Mouse (Mus musculus) cerebellum, postnatal 36 days (tissue): ENCODE results near the gene Cox8c.

ENCODE experiments used
- DNase-seq, 2 experiments: peaks; one replicate each; pipeline ENCODE4 v3.0.0; 2021 to 2022; ENCODE audit warnings: mixed read lengths in 2 of 2

The Cox8c gene

DNA sequence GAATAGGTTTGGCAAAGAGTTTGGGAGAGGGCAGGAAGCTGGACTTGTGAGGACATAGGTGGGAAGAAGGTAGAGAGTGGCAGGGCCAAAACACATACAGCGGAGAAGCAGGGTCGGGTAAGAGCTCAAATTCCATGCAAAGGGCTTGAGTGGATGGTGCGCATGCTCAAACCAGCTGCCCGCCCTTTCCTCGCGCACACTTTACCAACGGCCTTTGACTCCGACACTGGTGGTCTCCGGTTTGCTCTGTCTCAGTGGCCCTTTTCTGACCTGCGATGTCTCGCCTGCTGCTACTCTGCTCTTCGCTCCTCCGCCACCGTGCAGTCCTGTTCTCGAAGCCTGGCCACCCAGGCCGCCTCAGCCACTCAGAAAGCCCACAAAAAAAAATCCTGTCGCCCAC, at the start of gene Cox8c:
Gene Cox8c, plus strand, starts transcription at position 226 of the 400 bp plus-strand sequence.
- DNase-seq = no peak

DNA sequence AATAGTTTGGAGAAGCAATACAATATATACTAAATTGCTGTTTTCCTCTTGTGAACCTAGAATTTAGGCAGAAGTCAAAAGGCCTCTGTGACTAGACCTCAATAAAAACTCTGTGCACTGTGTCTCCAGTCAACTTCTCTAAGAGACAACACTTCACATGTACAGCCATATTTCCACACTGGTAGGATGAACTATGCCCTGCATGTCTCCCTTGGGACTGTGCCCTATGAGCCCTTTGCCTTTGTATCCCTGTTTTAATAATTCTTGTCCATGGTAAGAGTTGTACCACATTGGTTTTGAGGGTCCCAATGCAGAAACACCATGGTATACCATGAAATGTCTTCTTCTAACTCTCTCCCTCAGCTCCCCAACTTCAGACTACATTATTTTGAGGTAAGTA, 38.3 kb upstream of the Cox8c start:
- DNase-seq = no peak

DNA sequence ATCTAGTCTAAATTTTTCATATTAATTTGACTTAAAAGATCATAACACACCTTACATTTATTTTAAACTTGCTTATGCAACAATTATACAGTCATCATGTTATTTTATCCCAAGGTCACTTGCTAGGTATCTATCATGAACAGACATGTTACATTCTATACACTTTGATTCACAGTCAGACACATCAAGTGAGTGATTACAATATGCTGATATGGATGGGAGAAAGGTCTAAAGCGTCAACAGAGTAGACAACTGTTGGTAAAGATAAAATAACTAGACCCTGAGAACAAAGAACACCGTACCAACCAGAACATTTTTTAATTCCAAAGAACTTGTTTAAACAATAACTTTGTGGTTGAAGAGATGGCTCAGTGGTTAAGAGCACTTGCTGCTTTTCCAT, 29.3 kb upstream of the Cox8c start:
- DNase-seq = no peak

DNA sequence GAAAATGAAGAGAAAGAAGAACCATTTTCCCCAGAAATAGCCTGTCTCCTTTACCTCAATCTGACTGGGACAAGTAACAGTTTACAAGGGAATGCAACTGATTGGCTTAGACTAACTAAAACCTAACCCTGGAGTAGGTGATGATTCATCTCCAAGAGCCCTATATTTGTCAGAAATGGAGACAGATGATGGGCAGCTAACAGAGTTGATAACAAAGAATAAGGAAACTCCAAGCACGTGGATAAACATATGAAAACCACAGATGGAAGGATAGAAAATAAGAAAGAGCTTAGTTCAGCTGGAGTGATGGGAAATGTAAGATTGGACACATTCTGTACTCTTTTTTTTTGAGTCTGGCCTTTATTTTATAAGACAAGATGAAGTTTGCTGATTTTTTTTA, 28.6 kb upstream of the Cox8c start:
- no peak for DNase-seq

DNA sequence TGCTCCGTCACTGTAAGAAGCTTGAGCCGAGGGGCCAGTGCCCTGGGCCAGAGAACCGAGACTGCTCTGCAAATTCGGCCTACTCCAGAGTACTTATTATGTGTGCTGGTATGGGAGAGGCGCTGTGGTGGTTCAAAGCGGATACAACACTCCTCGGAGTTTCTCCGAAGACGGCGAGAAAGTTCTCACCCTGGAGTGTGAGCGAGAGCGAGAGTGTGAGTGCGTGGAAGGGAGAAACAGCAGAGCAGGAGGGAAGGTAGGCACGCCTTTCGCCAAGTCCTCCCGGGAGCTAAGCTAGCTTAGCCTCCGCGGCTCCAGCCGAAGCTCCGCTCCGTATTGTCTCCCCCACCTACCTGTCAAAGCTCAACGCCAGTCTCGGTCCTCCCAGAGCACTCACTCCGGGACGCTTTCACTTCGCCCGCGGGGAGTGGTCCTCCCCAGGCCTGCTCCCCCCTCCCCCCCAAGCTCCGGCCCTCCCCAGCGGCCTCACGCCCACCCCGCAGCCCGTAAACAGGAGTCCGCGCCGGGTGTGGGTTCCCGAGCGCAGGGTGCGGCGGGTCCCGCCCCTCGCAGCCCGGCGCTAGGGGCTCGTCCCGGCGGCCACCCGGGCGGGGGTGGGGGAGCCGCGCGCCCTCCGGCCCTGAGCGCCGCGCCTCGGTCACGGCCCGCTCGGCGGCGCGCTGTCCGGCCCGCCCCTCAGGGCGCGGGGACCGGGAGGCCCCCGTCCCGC, 21.6 kb upstream of the Cox8c start:
- DNase-seq = peak; percentile 25 to 30

DNA sequence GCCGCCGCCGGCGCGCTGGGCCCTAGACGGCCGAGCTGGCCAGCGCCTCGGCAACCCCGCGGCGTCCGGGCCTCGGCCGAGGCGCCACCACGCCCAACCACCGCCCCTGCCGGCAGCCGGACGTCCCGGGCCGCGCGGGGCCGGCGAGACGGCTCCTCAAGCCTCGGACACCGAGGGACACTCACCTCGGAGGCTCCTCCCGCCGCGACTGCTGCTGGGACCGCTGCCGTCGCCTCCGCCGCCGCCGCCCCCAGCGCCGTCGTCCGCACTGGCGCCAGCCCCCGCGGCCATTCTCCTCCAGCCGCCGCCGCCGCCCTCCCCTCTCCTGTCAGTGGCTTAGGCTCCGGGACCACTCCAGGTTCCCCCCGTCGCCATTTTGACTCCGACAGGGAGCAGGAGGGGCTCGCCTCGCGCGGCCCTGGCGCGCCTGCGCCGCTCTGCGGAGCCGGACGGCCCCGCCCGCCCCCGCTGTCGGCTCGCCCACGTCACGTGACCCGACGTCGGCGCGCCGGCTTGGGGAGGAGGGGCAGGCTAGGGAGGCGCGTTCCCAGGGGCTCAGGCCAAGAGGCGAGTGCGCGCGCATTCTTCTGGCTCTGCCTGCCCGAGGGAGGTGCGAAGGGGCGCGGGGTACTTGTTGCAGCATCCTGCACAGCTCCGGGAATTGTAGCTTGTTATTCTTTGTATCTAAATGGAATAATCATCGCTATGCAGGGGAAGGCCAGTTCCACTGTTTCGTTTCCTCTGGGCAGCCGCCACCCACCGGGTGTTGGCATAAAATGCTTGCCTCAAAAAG, 20.9 kb upstream of the Cox8c start, which contains the start of gene Btbd7:
Gene Btbd7, minus strand, starts transcription at position 441 of the 793 bp plus-strand sequence.
- DNase-seq = peak; percentile 95 to 96

DNA sequence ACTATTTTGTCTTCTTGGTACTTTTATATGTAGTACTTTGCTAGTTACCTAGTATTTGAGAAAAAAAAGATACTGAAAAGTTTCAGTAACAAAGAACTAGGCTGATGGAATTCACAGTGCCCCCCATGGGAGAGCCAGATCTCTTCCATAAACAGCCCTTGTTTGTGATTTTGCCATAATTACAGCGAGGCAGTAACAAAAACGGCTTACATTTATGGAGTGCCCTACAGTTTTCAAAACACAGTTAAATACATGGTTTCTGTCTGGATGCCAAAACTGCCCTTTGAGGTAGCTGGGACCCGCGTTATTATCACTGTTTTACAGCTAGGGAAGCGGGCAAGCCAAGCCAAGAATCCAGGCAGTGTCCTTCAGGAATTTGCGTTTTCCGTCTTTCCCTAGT, 20.2 kb upstream of the Cox8c start:
- no peak for DNase-seq

DNA sequence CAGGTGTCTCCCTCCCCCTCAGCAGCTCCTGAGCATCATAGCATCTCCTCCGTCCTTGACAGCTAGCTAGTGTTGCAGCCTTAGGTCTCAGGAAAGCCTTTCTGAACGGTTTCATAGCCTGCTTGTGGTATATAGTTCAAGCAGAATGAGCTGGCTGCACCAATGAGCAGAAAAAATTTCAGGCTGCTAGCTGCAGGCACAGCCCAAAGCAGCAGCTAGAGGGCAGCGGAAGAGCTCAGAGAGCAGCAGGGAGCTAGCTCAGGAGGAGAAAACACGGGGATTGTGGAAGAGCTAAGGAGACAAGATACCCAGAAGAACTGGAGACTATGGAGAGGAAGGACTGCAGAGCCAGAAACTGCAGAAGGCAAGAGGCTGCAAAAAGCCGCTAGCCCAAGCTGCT, 13.4 kb upstream of the Cox8c start:
- peak; percentile 24 to 36 for DNase-seq

DNA sequence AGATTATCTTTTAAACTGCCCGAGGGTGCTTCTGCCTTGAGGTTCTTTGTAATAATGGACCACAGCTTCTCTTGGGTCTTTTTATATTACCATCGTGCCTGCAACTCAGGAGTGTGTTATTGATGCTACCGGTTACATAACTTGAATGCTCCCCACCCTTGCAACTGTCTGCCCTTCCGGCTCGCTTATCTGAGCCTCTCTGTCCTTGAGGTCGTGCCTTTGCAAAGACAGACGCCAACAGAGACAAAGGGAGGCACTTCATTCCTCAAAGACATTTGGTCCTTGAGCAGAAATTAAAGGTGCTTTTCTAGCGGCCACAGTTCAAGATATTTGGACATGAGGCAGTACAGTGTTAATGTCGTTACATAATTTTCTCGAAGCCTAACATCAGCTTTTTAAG, 11.8 kb upstream of the Cox8c start:
- no peak for DNase-seq

DNA sequence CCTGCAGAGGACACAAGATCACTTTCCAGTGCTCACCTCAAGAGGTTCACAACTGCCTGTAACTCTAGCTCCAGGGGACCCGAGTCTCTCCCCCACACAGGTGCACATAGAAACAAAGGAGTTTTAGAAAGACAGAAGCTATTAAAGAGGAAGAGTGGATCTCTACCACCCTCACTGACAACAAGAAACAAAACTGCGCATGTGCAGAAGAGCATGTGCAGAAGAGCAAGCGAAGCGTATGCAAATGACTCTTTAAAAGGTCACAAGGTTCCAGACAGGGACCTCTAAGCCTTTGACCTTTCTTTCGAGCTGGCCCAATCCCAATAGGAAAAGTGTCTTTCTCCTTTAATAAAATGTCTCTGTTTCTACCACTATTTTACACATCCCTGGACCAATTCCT, 10.5 kb upstream of the Cox8c start:
- no peak for DNase-seq

DNA sequence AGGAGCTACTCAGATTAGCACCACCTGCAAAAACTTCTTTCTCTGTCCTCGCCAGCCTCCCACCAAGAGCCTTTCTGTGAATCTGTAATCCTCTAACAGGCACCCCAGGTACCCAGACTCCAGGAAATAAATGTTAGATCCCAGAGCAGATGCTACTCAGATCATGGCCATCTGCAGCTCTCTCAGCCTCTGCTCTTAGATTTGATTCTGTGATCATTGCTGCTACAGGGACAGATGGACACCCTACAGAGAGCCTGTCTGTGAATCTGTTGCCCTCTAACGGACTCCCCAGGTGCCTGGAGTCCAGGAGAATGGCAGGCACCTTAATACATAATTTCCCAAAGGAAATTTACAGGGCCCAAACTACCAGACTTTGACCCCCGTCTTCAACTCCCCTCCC, 9.1 kb downstream of the Cox8c start:
- peak; percentile 81 to 87 for DNase-seq

DNA sequence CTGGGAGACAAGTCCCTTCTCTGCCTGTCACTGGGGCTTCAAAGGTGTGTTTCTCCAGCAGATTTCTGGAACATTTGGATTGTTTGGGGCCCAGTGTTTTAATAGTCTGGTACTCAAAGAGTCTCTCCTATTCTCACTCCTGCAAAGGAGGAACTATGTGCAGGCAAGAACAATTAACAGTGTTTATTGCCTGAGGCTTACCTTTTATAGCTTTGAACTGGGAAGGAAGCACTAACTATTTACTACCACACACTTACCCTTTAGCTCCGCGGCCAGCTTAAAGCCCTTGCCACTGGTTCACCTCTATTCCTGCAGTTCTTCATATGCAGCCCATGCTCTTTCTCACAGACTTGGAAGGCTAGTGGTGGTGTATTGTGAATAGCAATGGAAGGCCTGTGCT, 17.0 kb downstream of the Cox8c start:
- DNase-seq = no peak

DNA sequence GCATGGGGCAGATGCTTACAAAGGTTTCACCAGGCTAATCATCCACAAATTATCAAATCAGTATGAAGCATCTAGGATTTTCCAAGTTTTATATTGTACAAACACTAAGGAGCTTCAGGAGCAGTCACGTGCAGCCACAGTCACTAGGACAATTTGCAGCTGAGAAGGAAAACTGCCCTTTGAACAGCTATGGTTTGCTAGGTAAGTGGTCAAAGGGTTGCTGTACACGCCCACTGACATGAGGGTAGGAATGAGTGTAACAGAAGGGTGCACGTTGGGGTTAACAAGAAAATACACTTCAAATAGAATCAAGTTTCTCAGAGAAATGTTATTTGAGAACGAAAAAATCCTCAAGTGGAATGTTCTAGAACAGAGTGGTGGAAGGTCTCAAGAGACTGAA, 30.6 kb downstream of the Cox8c start:
- DNase-seq = no peak

DNA sequence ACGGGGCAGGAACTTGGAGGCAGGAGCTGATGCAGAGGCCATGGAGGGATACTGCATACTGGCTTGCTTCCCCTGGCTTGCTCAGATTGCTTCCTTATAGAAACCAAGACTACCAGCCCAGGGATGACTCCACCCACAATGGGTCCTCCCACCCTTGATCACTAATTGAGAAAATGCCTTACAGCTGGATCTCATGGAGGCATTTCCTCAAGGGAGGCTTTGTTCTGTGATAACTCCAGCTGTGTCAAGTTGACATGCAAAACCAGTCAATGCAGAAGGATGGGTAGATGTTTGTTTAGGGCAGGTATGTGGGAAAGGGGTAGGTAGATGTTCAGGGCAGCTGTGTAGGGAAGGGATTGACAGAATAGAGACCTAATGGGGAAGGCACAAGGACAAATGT, 31.2 kb downstream of the Cox8c start:
- no peak for DNase-seq

DNA sequence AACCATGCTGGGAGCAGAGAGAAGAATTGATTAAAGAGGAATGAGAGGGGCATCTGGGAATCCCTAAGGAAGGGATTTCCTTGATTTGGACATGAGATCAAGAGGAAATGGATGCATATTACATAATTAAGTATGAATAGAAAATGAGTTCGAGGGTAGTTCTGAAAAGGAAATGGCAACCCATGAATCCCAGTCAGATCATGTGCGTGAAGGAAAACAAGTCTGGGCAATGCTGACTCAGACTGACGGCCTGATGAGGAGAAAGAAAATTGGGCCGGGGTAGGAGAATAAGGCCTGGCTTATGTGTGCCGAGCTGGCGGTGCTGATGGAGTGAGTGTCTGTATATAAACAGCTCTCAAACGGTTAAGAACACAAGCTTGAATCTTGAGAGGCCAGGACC, 31.7 kb downstream of the Cox8c start:
- no peak for DNase-seq

DNA sequence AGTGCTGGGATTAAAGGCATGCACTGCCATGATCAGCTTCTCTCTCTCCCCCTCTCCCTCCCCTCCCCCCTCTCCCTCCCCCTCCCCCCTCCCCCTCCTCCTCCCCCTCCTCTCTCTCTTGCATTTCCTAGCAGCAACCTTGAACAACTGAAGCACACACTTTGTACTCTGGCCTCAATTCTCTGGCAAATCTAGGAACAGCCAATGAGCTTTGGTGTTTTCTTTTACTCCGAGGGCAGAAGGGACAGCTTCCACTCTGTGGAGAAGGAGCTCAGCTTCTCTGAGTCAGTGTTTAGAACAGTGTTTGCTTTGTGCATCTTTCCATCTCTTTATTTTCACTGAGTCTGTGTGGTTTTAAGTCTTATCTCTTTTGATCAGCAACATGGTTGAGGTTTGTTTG, 36.8 kb downstream of the Cox8c start:
- no peak for DNase-seq

DNA sequence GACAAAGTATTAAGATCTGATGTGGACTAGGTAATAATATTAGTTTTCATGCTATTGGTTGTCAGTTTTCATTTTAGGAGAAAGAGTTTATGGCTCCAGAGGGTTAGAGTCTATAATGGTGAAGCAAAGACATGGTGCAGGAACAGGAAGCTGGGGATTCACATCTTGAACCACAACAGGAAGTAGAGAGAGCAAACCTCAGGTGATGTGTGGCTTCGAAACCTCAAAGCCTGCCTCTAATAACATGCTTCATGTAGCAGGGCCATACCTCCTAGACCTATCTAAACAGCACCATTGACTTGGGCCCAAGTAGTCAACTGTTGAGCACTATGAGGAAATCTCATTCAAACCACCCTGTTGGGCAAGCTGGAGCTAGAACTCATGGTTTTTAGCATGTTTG, 46.5 kb downstream of the Cox8c start:
- DNase-seq = no peak

DNA sequence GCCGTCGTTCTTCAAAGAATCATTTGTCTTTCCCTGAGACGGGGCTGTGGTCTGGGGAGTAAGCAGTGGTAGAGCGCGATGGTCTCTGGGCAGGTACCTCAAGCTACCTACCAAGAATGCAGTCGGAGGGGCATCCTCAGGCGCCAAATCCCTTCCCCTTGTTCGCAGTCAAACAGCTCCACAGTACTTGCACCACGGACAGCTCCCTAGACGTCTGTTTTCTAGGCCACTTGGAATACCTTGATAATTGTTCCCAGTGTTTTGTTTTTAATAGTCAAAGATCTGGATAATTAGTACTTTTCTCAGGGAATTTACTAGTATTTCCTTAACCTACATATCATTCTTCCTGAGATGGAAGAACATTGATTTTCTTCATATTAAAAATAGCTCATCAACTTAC, 48.7 kb downstream of the Cox8c start:
- no peak for DNase-seq

DNA sequence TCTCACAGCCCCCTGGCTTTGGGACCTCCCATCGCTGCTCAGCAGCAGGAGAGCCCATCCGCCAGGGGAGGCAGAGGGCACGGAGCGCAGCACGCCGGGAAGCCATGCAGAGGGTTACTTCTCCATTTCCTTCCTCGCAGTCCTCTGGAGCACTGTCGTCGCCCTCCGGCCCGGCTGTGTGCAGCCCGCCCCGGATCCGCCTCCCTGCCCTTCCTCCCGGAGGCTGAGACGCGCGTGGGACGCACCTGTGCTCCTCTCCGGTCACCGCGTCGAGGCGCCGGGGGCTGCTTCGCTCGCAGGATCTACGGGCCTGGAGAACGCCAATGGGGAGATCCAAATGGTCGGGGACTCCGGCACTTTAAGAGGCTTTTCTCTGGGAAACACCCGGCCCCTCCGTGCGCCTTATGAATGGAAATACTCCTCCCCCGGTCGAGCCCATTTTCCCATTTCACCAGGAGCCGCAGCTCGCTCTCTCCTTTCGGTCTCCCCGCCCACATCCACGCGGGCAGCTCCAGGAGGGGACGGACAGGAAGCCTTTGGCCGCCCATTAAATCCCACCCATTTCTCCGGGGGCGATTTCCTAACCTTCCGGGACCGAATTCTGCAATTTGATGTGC, 49.8 kb downstream of the Cox8c start, which contains the start of gene Unc79:
Gene Unc79, plus strand, starts transcription at position 82 of the 617 bp plus-strand sequence.
- peak; percentile 80 to 82 for DNase-seq

DNA sequence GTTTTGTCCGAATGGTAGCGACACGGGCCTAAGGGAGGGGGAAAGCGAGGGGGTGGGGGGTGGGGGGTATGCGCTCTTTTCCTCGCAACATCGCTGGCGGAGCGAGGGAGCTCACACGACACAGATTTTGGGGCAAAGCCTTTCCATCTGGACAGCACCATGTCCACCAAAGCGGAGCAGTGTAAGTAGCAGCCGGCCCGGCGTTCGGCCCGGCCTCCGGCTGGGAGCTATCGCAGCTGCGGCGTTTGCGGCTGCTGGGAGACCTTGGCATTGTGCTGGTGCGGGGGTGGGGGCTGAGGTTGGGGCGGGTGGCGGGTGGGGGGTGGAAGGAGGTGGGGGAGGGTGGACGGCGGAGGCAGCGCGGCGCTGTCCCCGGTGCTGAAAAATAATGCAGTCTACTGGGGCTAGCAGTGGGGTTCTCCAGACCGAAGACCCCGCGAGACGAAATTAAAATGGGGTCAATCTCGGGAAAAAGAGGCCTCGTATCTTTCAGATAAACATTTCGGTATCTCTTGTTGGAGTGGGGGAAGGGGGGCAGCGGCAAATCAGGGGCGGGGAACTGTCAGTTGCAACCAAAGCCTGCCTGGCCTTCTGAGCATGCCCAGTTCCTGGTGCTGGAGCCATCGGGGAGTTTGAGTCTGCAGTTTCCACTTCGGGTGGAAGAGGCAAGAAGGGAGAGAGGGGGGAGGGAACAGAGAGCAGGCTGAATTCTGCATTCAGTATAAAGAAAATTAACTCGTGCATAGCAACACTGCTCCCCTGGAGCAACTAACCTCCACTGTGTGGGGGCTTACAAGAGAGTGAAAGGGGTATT, 50.5 kb downstream of the Cox8c start:
- DNase-seq = peak; percentile 74 to 78
